Mouse (Mus musculus) forebrain, embryonic 10.5 days (tissue): ENCODE measurements around the gene 4430402I18Rik. TPM values are rescaled to one million over a fixed set of nuclear protein-coding genes. Genes with fewer than 3 reads are reported as not detected.

ENCODE experiments used
- DNase-seq: peaks from one replicate; pipeline ENCODE4 v3.0.0-alpha.2; 2017; ENCODE audit warnings: low spot score; ENCODE audit errors: extremely low spot score
- H3K27ac ChIP-seq: fragments of 300-500 bp; sonication (generic); 2 replicates; pipeline ENCODE4 v1.5.1; 2016; ENCODE audit warnings: mild to moderate bottlenecking
- H3K27me3 ChIP-seq: fragments of 300-500 bp; sonication (generic); 2 replicates; pipeline ENCODE4 v1.6.1; 2016; ENCODE audit warnings: mild to moderate bottlenecking; ENCODE audit not compliant: poor library complexity, severe bottlenecking
- H3K36me3 ChIP-seq: fragments of 300-500 bp; sonication (generic); replicated peaks from 2 replicates; pipeline ENCODE4 v1.6.1; 2016; ENCODE audit warnings: mild to moderate bottlenecking, moderate library complexity
- H3K4me1 ChIP-seq: fragments of 300-500 bp; sonication (generic); 2 replicates; pipeline ENCODE4 v1.6.1; 2016
- H3K4me3 ChIP-seq: fragments of 300-500 bp; sonication (generic); 2 replicates; pipeline ENCODE4 v1.5.1; 2016; ENCODE audit warnings: mild to moderate bottlenecking, moderate library complexity
- H3K9me3 ChIP-seq: fragments of 300-500 bp; sonication (generic); 2 replicates; pipeline ENCODE4 v1.6.1; 2016; ENCODE audit warnings: mild to moderate bottlenecking, moderate library complexity
- WGBS: fragments of 180-500 bp; shearing (Covaris S2); methylation state at CpG from one replicate; pipeline ENCODE4 v1.1.7; 2016; 5-methylcytosine and 5-hydroxymethylcytosine counted together
- polyA plus RNA-seq: library from polyadenylated mRNA; unstranded; fragments of >200 nt; fragmentation: Nextera tagmentation; extraction: Ambion mirVana; gene quantifications from 2 replicates; pipeline ENCODE4 v1.2.1, GENCODE M21; 2016

4430402I18Rik gene
- polyA plus RNA-seq, 1 experiment from 2014 or later, result 0.46 TPM

- H3K27ac ChIP-seq, result no peak overlapping the region
- 98% methylated on average over 2 of the region's 2 CpGs for whole genome bisulfite sequencing
- no peak for DNase-seq
These were observed 88.1 kb downstream of the 4430402I18Rik start for GRCm38 (mm10) chr19:28879476-28879875.

GRCm38 (mm10) chr19:28870351-28870750, 97.2 kb downstream of the 4430402I18Rik start:
- H3K27me3 ChIP-seq, result no peaks in the 10 kb centered on the region
- H3K4me1 ChIP-seq, result no peaks in the 10 kb centered on the region
- H3K4me3 ChIP-seq, result no peak overlapping the region
- no peak for DNase-seq
- 69% methylated on average over 2 of the region's 2 CpGs for WGBS
- no peak overlapping the region for H3K27ac ChIP-seq
- no peaks in the 10 kb centered on the region for H3K9me3 ChIP-seq
- H3K36me3 ChIP-seq, result no peaks in the 10 kb centered on the region

More at GRCm38 (mm10) chr19:28879476-28879875, 88.1 kb downstream of the 4430402I18Rik start:
- Histone ChIP-seq H3K9me3 (no peaks in the 10 kb centered on the region), H3K4me3 (no peak overlapping the region), H3K4me1 (peaks cover 13% of the 10 kb centered on the region), H3K36me3 (no peaks in the 10 kb centered on the region), H3K27me3 (no peaks in the 10 kb centered on the region)

- no peak for DNase-seq
These were observed 98.2 kb downstream of the 4430402I18Rik start for GRCm38 (mm10) chr19:28869251-28869855.

GRCm38 (mm10) chr19:28865501-28865900, 102.1 kb downstream of the 4430402I18Rik start:
- no peak overlapping the region for H3K4me3 ChIP-seq
- 78% methylated on average over 1 of the region's 1 CpGs for WGBS
- no peaks in the 10 kb centered on the region for H3K36me3 ChIP-seq
- H3K9me3 ChIP-seq, result no peaks in the 10 kb centered on the region
- no peak for DNase-seq
- H3K27me3 ChIP-seq, result no peaks in the 10 kb centered on the region
- H3K27ac ChIP-seq, result no peak overlapping the region
- no peaks in the 10 kb centered on the region for H3K4me1 ChIP-seq

More at GRCm38 (mm10) chr19:28869251-28869855, 98.2 kb downstream of the 4430402I18Rik start:
- H3K9me3 ChIP-seq, result no peaks in the 10 kb centered on the region
- WGBS, result 92% methylated on average over 6 of the region's 6 CpGs
- no peaks in the 10 kb centered on the region for H3K27me3 ChIP-seq
- no peak overlapping the region for H3K4me3 ChIP-seq
- H3K36me3 ChIP-seq, result no peaks in the 10 kb centered on the region
- H3K27ac ChIP-seq, result no peak overlapping the region
- no peaks in the 10 kb centered on the region for H3K4me1 ChIP-seq

- Histone ChIP-seq H3K9me3 (no peaks in the 10 kb centered on the region), H3K36me3 (no peaks in the 10 kb centered on the region), H3K4me1 (no peaks in the 10 kb centered on the region), H3K4me3 (no peak overlapping the region), H3K27ac (no peak overlapping the region), H3K27me3 (no peaks in the 10 kb centered on the region)
- no peak for DNase-seq
- WGBS, result 71% methylated on average over 6 of the region's 6 CpGs
These were observed 102.6 kb downstream of the 4430402I18Rik start for GRCm38 (mm10) chr19:28864981-28865380.

- no peaks in the 10 kb centered on the region for H3K27me3 ChIP-seq
- no peak for DNase-seq
- no peak overlapping the region for H3K4me3 ChIP-seq
- 86% methylated on average over 10 of the region's 10 CpGs for WGBS
- H3K4me1 ChIP-seq, result no peaks in the 10 kb centered on the region
- no peaks in the 10 kb centered on the region for H3K9me3 ChIP-seq
- no peak overlapping the region for H3K27ac ChIP-seq
- H3K36me3 ChIP-seq, result no peaks in the 10 kb centered on the region
These were observed 104.0 kb downstream of the 4430402I18Rik start for GRCm38 (mm10) chr19:28863626-28864025.

GRCm38 (mm10) chr19:28860246-28860645, 107.4 kb downstream of the 4430402I18Rik start:
- Histone ChIP-seq H3K9me3 (no peaks in the 10 kb centered on the region), H3K4me3 (no peak overlapping the region), H3K27me3 (no peaks in the 10 kb centered on the region), H3K27ac (no peak overlapping the region), H3K4me1 (no peaks in the 10 kb centered on the region), H3K36me3 (no peaks in the 10 kb centered on the region)
- 89% methylated on average over 2 of the region's 2 CpGs for WGBS
- DNase-seq, result no peak

GRCm38 (mm10) chr19:28854831-28855230, 112.8 kb downstream of the 4430402I18Rik start:
- no peak overlapping the region for H3K4me3 ChIP-seq
- WGBS, result 80% methylated on average over 1 of the region's 1 CpGs
- no peaks in the 10 kb centered on the region for H3K9me3 ChIP-seq
- H3K27ac ChIP-seq, result no peak overlapping the region
- DNase-seq, result no peak
- no peaks in the 10 kb centered on the region for H3K27me3 ChIP-seq
- no peaks in the 10 kb centered on the region for H3K36me3 ChIP-seq
- H3K4me1 ChIP-seq, result no peaks in the 10 kb centered on the region

GRCm38 (mm10) chr19:28852001-28852400, 115.6 kb downstream of the 4430402I18Rik start:
- no peaks in the 10 kb centered on the region for H3K4me1 ChIP-seq
- H3K9me3 ChIP-seq, result no peaks in the 10 kb centered on the region
- no peak overlapping the region for H3K4me3 ChIP-seq
- H3K27me3 ChIP-seq, result no peaks in the 10 kb centered on the region
- H3K36me3 ChIP-seq, result no peaks in the 10 kb centered on the region
- no peak overlapping the region for H3K27ac ChIP-seq
- 88% methylated on average over 3 of the region's 3 CpGs for WGBS
- DNase-seq, result no peak

GRCm38 (mm10) chr19:28850510-28850909, 117.1 kb downstream of the 4430402I18Rik start:
- Histone ChIP-seq H3K4me3 (no peak overlapping the region), H3K36me3 (no peaks in the 10 kb centered on the region), H3K27me3 (no peaks in the 10 kb centered on the region), H3K27ac (no peak overlapping the region), H3K9me3 (no peaks in the 10 kb centered on the region), H3K4me1 (no peaks in the 10 kb centered on the region)
- WGBS, result 93% methylated on average over 3 of the region's 3 CpGs
- DNase-seq, result no peak

GRCm38 (mm10) chr19:28844946-28845710, 122.5 kb downstream of the 4430402I18Rik start:
- Histone ChIP-seq H3K4me3 (no peak overlapping the region), H3K9me3 (no peaks in the 10 kb centered on the region), H3K36me3 (no peaks in the 10 kb centered on the region), H3K27ac (no peak overlapping the region), H3K4me1 (no peaks in the 10 kb centered on the region), H3K27me3 (no peaks in the 10 kb centered on the region)
- no peak for DNase-seq
- WGBS, result 82% methylated on average over 8 of the region's 8 CpGs
